In genomic region chr15:27480333-27481015, GRCm38 (mm10) we compare ENCODE assay signal across 24 mouse cellular contexts. TPM values are rescaled to one million over a fixed set of nuclear protein-coding genes. Genes with fewer than 3 reads are reported as not detected.
A peak's percentile ranks its signal among the peaks of the same experiment; 100 is the strongest.
DNase-seq lines count a peak whose midpoint lies in the region; ATAC-seq and TF ChIP-seq lines count a peak whose summit lies in the region.
"Had no signal": no experiment of that assay in that cellular context is flagged by ENCODE, and none has a peak within 500 bp of the region (broad histone marks: within the 10 kb centered on the region; RNA-seq: fewer than 3 reads in every experiment).

No protein-coding gene starts in this region.

- H3K36me3 ChIP-seq in hindbrain, embryonic 15.5 days: no peaks in the 10 kb centered on the region
- H3K36me3 ChIP-seq in hindbrain, embryonic 14.5 days (replicated peaks; ENCODE audit: control insufficient read depth, insufficient read depth): no peaks in the 10 kb centered on the region
- no peaks in the 10 kb centered on the region for H3K36me3 ChIP-seq in stomach, embryonic 16.5 days (ENCODE audit: control insufficient read depth, insufficient read depth, low read length)
- no peaks in the 10 kb centered on the region for H3K36me3 ChIP-seq in stomach, postnatal 0 days (ENCODE audit: control insufficient read depth, insufficient read depth, low read length)
- H3K36me3 ChIP-seq: embryonic facial prominence, embryonic 10.5 days; forebrain, embryonic 12.5 days; hindbrain, embryonic 12.5 days; kidney, embryonic 15.5 days; limb, embryonic 13.5 days; midbrain, embryonic 10.5 days had no signal

- H3K27me3 ChIP-seq in hindbrain, embryonic 15.5 days: no peaks in the 10 kb centered on the region
- no peaks in the 10 kb centered on the region for H3K27me3 ChIP-seq in hindbrain, embryonic 14.5 days (ENCODE audit: control insufficient read depth, insufficient read depth, low read length)
- no peaks in the 10 kb centered on the region for H3K27me3 ChIP-seq in stomach, embryonic 16.5 days (ENCODE audit: control insufficient read depth, insufficient read depth, low read length)
- H3K27me3 ChIP-seq in stomach, postnatal 0 days (ENCODE audit: control insufficient read depth, insufficient read depth, low read length): no peaks in the 10 kb centered on the region
- H3K27me3 ChIP-seq: forebrain, embryonic 12.5 days; hindbrain, embryonic 12.5 days; kidney, embryonic 15.5 days; limb, embryonic 13.5 days; liver, embryonic 15.5 days had no signal

- H3K4me3 ChIP-seq in hindbrain, embryonic 15.5 days: no peak overlapping the region
- H3K4me3 ChIP-seq in hindbrain, embryonic 14.5 days (replicated peaks; ENCODE audit: low read length): no peak overlapping the region
- H3K4me3 ChIP-seq in stomach, embryonic 16.5 days (replicated peaks; ENCODE audit: low read length): no peak overlapping the region
- no peak overlapping the region for H3K4me3 ChIP-seq in stomach, postnatal 0 days (ENCODE audit: low read depth, low read length)
- H3K4me3 ChIP-seq: embryonic facial prominence, embryonic 10.5 days; forebrain, embryonic 12.5 days; hindbrain, embryonic 12.5 days; kidney, embryonic 15.5 days; limb, embryonic 13.5 days; liver, embryonic 15.5 days; midbrain, embryonic 10.5 days had no signal

- no peak overlapping the region for H3K4me2 ChIP-seq in hindbrain, embryonic 15.5 days
- H3K4me2 ChIP-seq in hindbrain, embryonic 14.5 days (replicated peaks): no peak overlapping the region
- H3K4me2 ChIP-seq in stomach, embryonic 16.5 days (ENCODE audit: low read depth, low read length): no peak overlapping the region
- no peak overlapping the region for H3K4me2 ChIP-seq in stomach, postnatal 0 days (replicated peaks; ENCODE audit: low read depth)
- H3K4me2 ChIP-seq: forebrain, embryonic 12.5 days; hindbrain, embryonic 12.5 days; kidney, embryonic 15.5 days; limb, embryonic 13.5 days; liver, embryonic 15.5 days had no signal

- H3K9ac ChIP-seq in hindbrain, embryonic 15.5 days: no peak overlapping the region
- no peak overlapping the region for H3K9ac ChIP-seq in hindbrain, embryonic 14.5 days
- H3K9ac ChIP-seq in stomach, embryonic 16.5 days (ENCODE audit: low read length): no peak overlapping the region
- no peak overlapping the region for H3K9ac ChIP-seq in stomach, postnatal 0 days (ENCODE audit: low read length)
- H3K9ac ChIP-seq: forebrain, embryonic 12.5 days; hindbrain, embryonic 12.5 days; kidney, embryonic 15.5 days; limb, embryonic 13.5 days; liver, embryonic 15.5 days had no signal

- 74% methylated on average over 4 of the region's 4 CpGs for WGBS in hindbrain, embryonic 15.5 days
- WGBS in hindbrain, embryonic 14.5 days: 68% methylated on average over 4 of the region's 4 CpGs
- WGBS in stomach, embryonic 16.5 days: 77% methylated on average over 4 of the region's 4 CpGs
- 82% methylated on average over 4 of the region's 4 CpGs for WGBS in stomach, postnatal 0 days

- no peak for TF ChIP-seq EP300 in stomach, postnatal 0 days (optimal IDR thresholded peaks at IDR 0.05)

- no peaks in the 10 kb centered on the region for H3K9me3 ChIP-seq in hindbrain, embryonic 15.5 days
- no peaks in the 10 kb centered on the region for H3K9me3 ChIP-seq in hindbrain, embryonic 14.5 days (ENCODE audit: control insufficient read depth, low read length)
- H3K9me3 ChIP-seq in stomach, embryonic 16.5 days (replicated peaks; ENCODE audit: control insufficient read depth, low read length): no peaks in the 10 kb centered on the region
- H3K9me3 ChIP-seq in stomach, postnatal 0 days (ENCODE audit: control insufficient read depth, low read length): no peaks in the 10 kb centered on the region
- H3K9me3 ChIP-seq: embryonic facial prominence, embryonic 10.5 days; forebrain, embryonic 12.5 days; hindbrain, embryonic 12.5 days; kidney, embryonic 15.5 days; limb, embryonic 13.5 days; liver, embryonic 15.5 days; midbrain, embryonic 10.5 days had no signal

- TF ChIP-seq CTCF in stomach, postnatal 0 days (IDR thresholded peaks at IDR 0.05; ENCODE audit: low read depth): no peak

- peaks cover 18% of the 10 kb centered on the region for H3K4me1 ChIP-seq in hindbrain, embryonic 15.5 days (replicated peaks)
- H3K4me1 ChIP-seq in hindbrain, embryonic 14.5 days (replicated peaks; ENCODE audit: control insufficient read depth, insufficient read depth, low read length): peaks cover 21% of the 10 kb centered on the region
- H3K4me1 ChIP-seq in stomach, embryonic 16.5 days (ENCODE audit: control insufficient read depth, insufficient read depth, low read length): peaks cover 21% of the 10 kb centered on the region
- H3K4me1 ChIP-seq in stomach, postnatal 0 days (replicated peaks; ENCODE audit: control insufficient read depth, insufficient read depth): peaks cover 3% of the 10 kb centered on the region; the same call in 1 of the 2 replicates

- H3K27ac ChIP-seq in hindbrain, embryonic 15.5 days (replicated peaks): no peak overlapping the region
- H3K27ac ChIP-seq in hindbrain, embryonic 14.5 days: no peak overlapping the region
- peak overlapping the region; percentile 13; the same call in 1 of the 2 replicates for H3K27ac ChIP-seq in stomach, embryonic 16.5 days (ENCODE audit: low read length)
- H3K27ac ChIP-seq in stomach, postnatal 0 days (replicated peaks): no peak overlapping the region
- H3K27ac ChIP-seq: embryonic facial prominence, embryonic 10.5 days; forebrain, embryonic 12.5 days; hindbrain, embryonic 12.5 days; kidney, embryonic 15.5 days; limb, embryonic 13.5 days; liver, embryonic 15.5 days; macrophage; midbrain, embryonic 10.5 days had no signal

- 0 out of 2 replicates have a peak, but pooled peaks have one; percentile 28 for ATAC-seq in hindbrain, embryonic 15.5 days (ENCODE audit: low FRiP score, low read depth)
- no peak for ATAC-seq in hindbrain, embryonic 14.5 days (ENCODE audit: low FRiP score)
- no peak for ATAC-seq in stomach, embryonic 16.5 days (ENCODE audit: insufficient read depth, low FRiP score)
- ATAC-seq in stomach, postnatal 0 days (ENCODE audit: low FRiP score, low TSS enrichment): no peak
- ATAC-seq: activated CD4-positive, CD25-positive, alpha-beta regulatory T cell, adult 4 months; CD4-positive, CD25-positive, alpha-beta regulatory T cell, adult 4 months; intestine, postnatal 0 days had no signal

- DNase-seq in cerebellum, adult 11-12 months: peak; percentile 35
- DNase-seq in cerebellum, adult 9-10 months: no peak
- peak; percentile 93 for DNase-seq in heart, adult 11 months
- DNase-seq in heart, adult 8-10 months (ENCODE audit: low spot score): no peak
- no peak for DNase-seq in hindbrain, embryonic 14.5 days (ENCODE audit: low spot score)
- DNase-seq in stomach, postnatal 0 days (ENCODE audit: low spot score): no peak
- DNase-seq: adrenal gland, postnatal 10 days; gastrocnemius, postnatal 10 days; kidney, postnatal 4 days; thymus, adult 18-20 months; thymus, postnatal 4 days had no signal

RNA-seq across cellular contexts. Expression of gene Ank, which starts 14.0 kb away (rescaled TPM):
- 100 to 1,000 TPM; 216 to 229 (median 226) TPM for total RNA-seq in heart, adult 8-10 months (2022)
- 16.5 and 17.9 TPM in 2 replicates for polyA plus RNA-seq in hindbrain, embryonic 15.5 days (2015; fragmentation: Nextera tagmentation; extraction: Ambion mirVana)
- polyA plus RNA-seq in hindbrain, embryonic 14.5 days (2014; fragmentation: Nextera tagmentation; extraction: Ambion mirVana): 18.6 and 20.8 TPM in 2 replicates
- 7.4 and 8.2 TPM in 2 replicates for polyA plus RNA-seq in stomach, embryonic 16.5 days (2015; fragmentation: Nextera tagmentation; extraction: Ambion mirVana)
- 16.2 and 20.3 TPM in 2 replicates for polyA plus RNA-seq in stomach, postnatal 0 days (2015; fragmentation: Nextera tagmentation; extraction: Ambion mirVana)

Comparison
In these comparisons a context has a peak if more than half of its experiments do, and no peak if none do; other contexts are left out.
1. DNase-seq: peak in cerebellum, adult 11-12 months (single experiment) and heart, adult 11 months (single experiment); none in cerebellum, adult 9-10 months (single experiment), heart, adult 8-10 months (single experiment), hindbrain, embryonic 14.5 days (single experiment) and stomach, postnatal 0 days (single experiment).